Mouse (Mus musculus) Patski (cell line): ENCODE data around the gene Bricd5. TPM values are rescaled to one million over a fixed set of nuclear protein-coding genes. Genes with fewer than 3 reads are reported as not detected.
"Not testable (repeated sequence)": the region's sequence is repeated elsewhere in the genome, so short reads cannot be mapped to it uniquely, and the experiment has no call there.

ENCODE experiments used
- ATAC-seq: fragments of 100-300 bp; one replicate; pipeline ENCODE4 v1.8.0; 2021
- CTCF ChIA-PET: fragments of 350-600 bp; sonication (Branson Sonifier 250); formaldehyde crosslinking; loops from one replicate; lab custom pipeline; 2022; ENCODE audit warnings: inconsistent platforms; lab: Charles Lee
- POLR2A ChIA-PET: fragments of 350-600 bp; sonication (Branson Sonifier 250); formaldehyde crosslinking; loops from one replicate; lab custom pipeline; 2022; ENCODE audit warnings: antibody characterized with exemption, inconsistent platforms; lab: Charles Lee
- DNase-seq: peaks from one replicate; pipeline ENCODE4 v3.0.0-alpha.2; 2011; ENCODE audit warnings: low read depth, low spot score
- H3K27me3 ChIP-seq: fragments of 371-371 bp; one replicate; pipeline ENCODE4 v1.5.1; 2021
- CTCF ChIP-seq: fragments of 100-300 bp; IDR thresholded peaks from one replicate; pipeline ENCODE4 v1.5.1; 2021
- in situ Hi-C: fragments of 300-500 bp; cut with MboI; formaldehyde crosslinking; loops from 3 replicates; pipeline ENCODE4 v1.11.1; 2018; ENCODE audit warnings: low pct_unique_long_range_greater_than_20kb, mixed read lengths
- polyA plus RNA-seq: library from polyadenylated mRNA; unstranded; gene quantifications from one replicate; pipeline ENCODE4 v1.2.3, GENCODE M21; 2021

Gene Bricd5
- 0.06 TPM for polyA plus RNA-seq

- TF ChIP-seq CTCF, result no peak
- DNase-seq (no peak), ATAC-seq (no peak)
- POLR2A ChIA-PET, result no interaction called here
- no peaks in the 10 kb centered on the region for H3K27me3 ChIP-seq
- in situ Hi-C loops, result no loop called here
- CTCF ChIA-PET, result no interaction called here
These were observed at the start of gene Bricd5 for GRCm38 (mm10) chr17:24473612-24474275. Gene Bricd5 (plus strand): TSS chr17:24473884.

DNA sequence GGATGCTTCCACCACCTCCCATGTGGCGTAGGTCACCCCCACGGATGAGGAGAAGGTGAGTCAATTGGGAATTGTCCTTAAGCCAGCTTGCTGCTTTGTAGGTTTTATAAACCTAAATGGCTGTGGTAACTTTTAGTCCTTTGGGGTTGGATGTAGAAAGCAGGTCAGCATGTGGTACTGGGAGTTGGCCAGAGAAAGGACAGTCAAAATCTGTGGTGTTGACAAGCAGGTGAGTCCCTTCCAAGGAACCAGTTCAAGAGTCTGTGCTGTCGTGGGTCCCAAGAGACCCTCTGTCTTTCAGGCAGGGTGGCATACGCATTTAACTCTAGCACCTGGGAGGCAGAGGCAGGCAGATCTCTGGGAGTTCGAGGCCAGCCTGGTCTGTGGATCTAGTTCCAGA, 49.2 kb upstream of the Bricd5 start:
- ChIA-PET CTCF (interaction anchor here (0.7 kb wide), 1 partner anchor 20 kb away, joined by 3 read pairs; no protein-coding TSS in a partner anchor), POLR2A (no interaction called here)
- no peak for ATAC-seq
- in situ Hi-C loops, result no loop called here
- no peaks in the 10 kb centered on the region for H3K27me3 ChIP-seq
- no peak for DNase-seq
- no peak for TF ChIP-seq CTCF

- DNase-seq, in situ Hi-C loops, ATAC-seq, POLR2A ChIA-PET, H3K27me3 ChIP-seq, CTCF ChIA-PET: not testable (repeated sequence)
These were observed 48.4 kb upstream of the Bricd5 start for GRCm38 (mm10) chr17:24425326-24425725.

DNA sequence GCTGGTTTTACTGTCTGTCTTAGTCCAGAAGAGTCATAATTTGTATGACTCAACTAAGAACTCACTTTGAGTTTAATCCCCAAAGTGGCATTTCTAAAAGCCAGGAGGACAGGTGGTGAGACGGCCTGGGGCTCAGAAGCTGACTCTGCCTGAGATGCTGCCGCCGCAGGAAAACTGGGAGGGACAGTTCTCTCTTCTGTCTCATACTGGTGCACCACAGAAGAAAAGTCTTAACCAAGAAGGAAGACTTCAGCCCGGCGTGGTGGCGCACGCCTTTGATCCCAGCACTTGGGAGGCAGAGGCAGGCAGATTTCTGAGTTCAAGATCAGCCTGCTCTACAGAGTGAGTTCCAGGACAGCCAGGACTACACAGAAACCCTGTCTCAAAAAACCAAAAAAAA, 47.8 kb upstream of the Bricd5 start:
- no peak for TF ChIP-seq CTCF
- in situ Hi-C loops, result no loop called here
- H3K27me3 ChIP-seq, result no peaks in the 10 kb centered on the region
- POLR2A ChIA-PET, result interaction anchor here (0.7 kb wide), 1 partner anchor 26 kb away, joined by 3 read pairs; no protein-coding TSS in a partner anchor
- CTCF ChIA-PET, result no interaction called here
- DNase-seq (no peak), ATAC-seq (peak; percentile 1)

DNA sequence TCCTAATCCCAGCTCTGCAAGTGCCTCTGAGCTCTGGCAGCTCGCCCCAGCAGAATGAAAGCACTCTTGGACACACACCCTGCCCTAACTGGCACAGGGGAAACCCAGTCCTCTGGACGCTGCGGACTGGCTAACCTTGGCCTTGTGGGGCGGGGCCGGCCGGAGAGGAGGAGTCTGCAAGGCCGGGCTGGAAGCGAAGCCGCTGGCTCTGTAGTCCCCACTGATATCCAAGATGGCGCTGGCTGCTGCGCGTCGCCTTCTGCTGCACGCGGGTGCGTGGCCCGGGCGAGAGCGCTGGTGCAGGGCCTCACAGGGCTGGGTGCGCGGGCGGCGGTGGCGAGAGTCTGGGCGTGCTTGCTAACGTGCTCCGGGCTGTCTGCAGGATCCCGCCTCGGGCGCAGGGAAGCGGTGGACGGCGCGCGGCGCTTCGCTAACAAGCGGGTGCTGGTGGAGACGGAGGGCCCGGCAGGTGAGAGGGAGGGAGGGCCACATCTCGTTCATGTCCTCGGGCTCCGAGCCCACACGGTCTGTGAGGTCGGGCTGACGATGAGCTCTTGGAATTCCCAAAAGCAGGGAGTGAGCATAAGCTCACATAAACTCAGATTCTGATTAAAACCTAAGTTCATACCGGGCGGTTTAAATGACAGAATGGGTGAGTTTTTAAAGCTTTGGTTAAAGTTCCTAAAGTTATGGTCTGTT, 47.1 kb upstream of the Bricd5 start, which contains the start of gene Eci1:
TSS of gene Eci1 (plus strand) at position 171 of the 699 bp plus-strand sequence.
- CTCF ChIA-PET, result interaction anchor here (0.7 to 1.0 kb wide), 2 partner anchors 9 to 10 kb away, joined by 3 read pairs; no protein-coding TSS in a partner anchor
- no peaks in the 10 kb centered on the region for H3K27me3 ChIP-seq
- in situ Hi-C loops, result no loop called here
- peak; percentile 99 for ATAC-seq
- no peak for TF ChIP-seq CTCF
- DNase-seq, result peak; percentile 77
- POLR2A ChIA-PET, result interaction anchor here (0.7 to 1.0 kb wide), 3 partner anchors 11 to 50 kb away, joined by 3 read pairs; no protein-coding TSS in a partner anchor

DNA sequence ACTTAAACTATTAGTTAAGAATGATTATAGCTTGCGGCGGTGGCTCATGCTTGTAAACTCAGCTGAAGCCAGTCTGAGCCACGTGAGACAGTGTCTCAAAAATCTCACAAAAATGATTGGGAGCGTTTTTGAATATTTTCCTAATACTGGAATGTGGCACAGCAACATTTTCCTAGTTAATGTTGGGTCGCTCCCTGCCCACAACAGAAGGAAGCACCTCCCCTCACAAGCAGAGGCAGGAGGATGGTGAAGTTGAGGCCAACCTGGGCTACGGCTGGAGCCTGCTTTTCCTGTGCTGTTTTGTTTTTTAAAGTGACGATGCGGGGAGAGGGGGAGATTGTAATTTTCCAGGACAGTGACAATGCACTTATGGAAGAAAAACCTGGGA, 46.5 kb upstream of the Bricd5 start:
- no peaks in the 10 kb centered on the region for H3K27me3 ChIP-seq
- POLR2A ChIA-PET, result interaction anchor here (0.8 to 1.0 kb wide), 2 partner anchors 11 to 50 kb away, joined by 3 read pairs; no protein-coding TSS in a partner anchor
- DNase-seq (no peak), ATAC-seq (no peak)
- in situ Hi-C loops, result no loop called here
- no peak for TF ChIP-seq CTCF
- CTCF ChIA-PET, result interaction anchor here (0.7 to 1.0 kb wide), 2 partner anchors 8 to 10 kb away, joined by 3 read pairs; no protein-coding TSS in a partner anchor

- no peak for ATAC-seq
- TF ChIP-seq CTCF, result no peak
- no peak for DNase-seq
- in situ Hi-C loops, result no loop called here
- ChIA-PET POLR2A (interaction anchor here (0.6 to 1.1 kb wide), 2 partner anchors 43 to 166 kb away, joined by 3 to 4 read pairs; no protein-coding TSS in a partner anchor), CTCF (interaction anchor here (0.6 kb wide), 1 partner anchor 16 kb away, joined by 3 read pairs; no protein-coding TSS in a partner anchor)
- H3K27me3 ChIP-seq, result no peaks in the 10 kb centered on the region
These were observed 44.3 kb upstream of the Bricd5 start for GRCm38 (mm10) chr17:24429201-24429983.

DNA sequence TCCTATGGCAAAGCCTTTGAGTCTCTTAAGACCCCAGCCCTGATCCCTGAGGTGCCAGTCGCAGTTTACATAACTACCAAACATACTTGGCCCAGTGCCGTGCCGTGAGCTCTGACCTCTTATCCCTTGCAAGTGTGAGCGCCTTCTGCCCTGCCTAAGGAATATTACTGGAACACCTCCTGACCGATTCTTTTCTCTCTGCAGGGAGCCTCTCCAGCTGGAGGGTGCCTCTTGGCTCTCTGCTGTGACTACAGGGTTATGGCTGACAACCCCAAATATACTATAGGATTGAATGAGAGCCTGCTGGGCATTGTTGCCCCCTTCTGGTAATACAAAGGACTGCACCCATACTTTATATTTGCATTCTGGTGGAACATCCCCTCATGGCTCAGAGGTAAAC, 36.7 kb upstream of the Bricd5 start:
- H3K27me3 ChIP-seq, result no peaks in the 10 kb centered on the region
- no peak for TF ChIP-seq CTCF
- DNase-seq (no peak), ATAC-seq (peak; percentile 22)
- in situ Hi-C loops, result no loop called here
- POLR2A ChIA-PET, result no interaction called here
- CTCF ChIA-PET, result interaction anchor here (0.9 to 1.9 kb wide), 3 partner anchors 14 to 36 kb away, joined by 3 to 5 read pairs (median 5); no protein-coding TSS in a partner anchor

- H3K27me3 ChIP-seq, result no peaks in the 10 kb centered on the region
- ChIA-PET CTCF (interaction anchor here (1.0 kb wide), 1 partner anchor 39 kb away, joined by 3 read pairs; the partner anchor contains the start of gene Mlst8), POLR2A (interaction anchor here (0.7 kb wide), 1 partner anchor 155 kb away, joined by 3 read pairs; no protein-coding TSS in a partner anchor)
- in situ Hi-C loops, result no loop called here
- ATAC-seq, result no peak
- DNase-seq, result no peak
- TF ChIP-seq CTCF, result no peak
These were observed 33.3 kb upstream of the Bricd5 start for GRCm38 (mm10) chr17:24440377-24440776.

DNA sequence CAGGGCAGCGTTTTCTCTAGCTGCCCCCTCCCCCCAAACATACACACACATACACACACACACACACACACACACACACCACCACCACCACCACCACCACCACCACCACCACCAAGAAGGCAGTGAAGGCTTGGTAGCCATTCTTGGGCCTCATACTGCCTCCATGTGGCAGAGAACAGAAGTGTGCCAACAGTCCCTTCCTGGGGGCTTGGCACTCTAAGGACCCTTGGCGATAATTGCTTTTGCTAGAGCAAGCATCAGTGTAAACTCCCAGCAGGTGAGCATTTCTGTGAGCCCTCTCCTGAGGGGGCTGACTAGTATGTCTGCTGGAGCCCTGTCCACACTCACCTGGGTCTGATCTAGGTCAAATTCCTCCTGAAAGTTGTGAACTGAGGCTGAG, 32.5 kb upstream of the Bricd5 start:
- no peaks in the 10 kb centered on the region for H3K27me3 ChIP-seq
- ATAC-seq (no peak), DNase-seq (no peak)
- POLR2A ChIA-PET, result no interaction called here
- CTCF ChIA-PET, result interaction anchor here (1.0 kb wide), 1 partner anchor 38 kb away, joined by 3 read pairs; the partner anchor contains the start of gene Mlst8
- in situ Hi-C loops, result no loop called here
- no peak for TF ChIP-seq CTCF
